Mouse (Mus musculus): Measurements from ENCODE around the gene Gm1043.

Gene Gm1043

GRCm38 (mm10) chr5:37085241-37085640, at the start of gene Gm1043:
Gm1043 (plus strand) TSS chr5:37085370.
- no peak for DNase-seq

DNA sequence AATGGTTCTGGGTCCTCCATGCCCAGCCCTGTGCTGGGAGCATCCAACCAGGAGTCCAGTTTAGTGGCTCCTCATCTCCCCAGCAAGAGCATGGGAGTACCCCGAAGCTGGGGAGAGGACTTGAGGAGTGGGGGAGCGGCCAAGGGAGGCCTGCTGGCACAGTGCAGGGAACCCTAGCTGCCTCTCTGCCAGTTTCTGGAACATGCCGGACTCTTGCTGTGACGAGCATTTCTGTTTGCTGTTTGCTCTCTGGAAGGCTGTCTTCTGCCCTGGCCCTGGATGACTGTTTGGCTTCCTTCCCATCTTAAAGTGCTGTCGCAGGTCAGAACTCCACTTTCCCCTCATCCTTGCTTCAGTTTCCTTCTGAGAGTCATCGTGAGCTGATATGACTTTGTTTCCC, 49.3 kb upstream of the Gm1043 start:
- DNase-seq: no peak

GRCm38 (mm10) chr5:37036884-37037283, 48.3 kb upstream of the Gm1043 start:
- no peak for DNase-seq

- no peak for DNase-seq
These were observed 45.3 kb upstream of the Gm1043 start for GRCm38 (mm10) chr5:37039908-37040307.

GRCm38 (mm10) chr5:37040711-37041110, 44.5 kb upstream of the Gm1043 start:
- no peak for DNase-seq

DNA sequence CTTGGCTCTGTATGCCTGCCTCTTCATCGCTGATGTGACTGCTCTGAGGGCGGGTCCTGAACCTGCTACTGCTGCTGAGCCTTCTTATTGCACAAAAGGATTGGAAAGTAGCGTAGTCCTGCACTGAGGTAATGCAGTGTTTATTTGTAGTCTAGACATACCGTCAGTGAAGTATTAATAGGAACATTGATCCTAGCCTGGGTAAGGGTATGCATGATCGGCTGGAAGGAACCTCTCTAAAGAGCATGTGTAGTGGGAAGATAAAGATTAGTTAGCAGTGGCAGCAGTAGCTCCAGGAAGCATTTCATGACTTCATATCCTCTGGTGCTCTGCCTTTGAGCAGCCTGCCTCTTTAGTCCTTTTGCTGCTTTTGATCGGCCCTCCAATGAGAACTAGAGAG, 43.5 kb upstream of the Gm1043 start:
- DNase-seq: no peak

DNA sequence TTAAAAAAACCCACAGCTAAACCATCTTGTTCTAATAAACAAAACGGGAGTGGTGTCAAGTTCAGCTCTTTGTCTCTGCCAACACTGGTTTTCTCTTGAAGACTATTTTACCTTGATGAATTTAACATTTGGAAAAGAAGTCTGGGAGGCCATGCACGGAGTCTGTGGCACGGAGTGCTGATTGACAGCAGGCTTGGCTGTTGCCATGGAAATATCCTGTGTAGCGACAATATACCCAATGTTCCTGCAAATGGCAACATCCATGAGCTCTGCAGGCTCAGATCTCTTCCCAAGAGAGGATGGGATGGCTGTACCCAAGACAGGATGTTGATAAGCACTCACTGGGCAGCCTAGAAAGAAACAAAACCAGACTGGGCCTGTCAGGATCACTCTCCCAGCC, 42.2 kb upstream of the Gm1043 start:
- DNase-seq: no peak

GRCm38 (mm10) chr5:37044793-37045192, 40.4 kb upstream of the Gm1043 start:
- DNase-seq: no peak

DNA sequence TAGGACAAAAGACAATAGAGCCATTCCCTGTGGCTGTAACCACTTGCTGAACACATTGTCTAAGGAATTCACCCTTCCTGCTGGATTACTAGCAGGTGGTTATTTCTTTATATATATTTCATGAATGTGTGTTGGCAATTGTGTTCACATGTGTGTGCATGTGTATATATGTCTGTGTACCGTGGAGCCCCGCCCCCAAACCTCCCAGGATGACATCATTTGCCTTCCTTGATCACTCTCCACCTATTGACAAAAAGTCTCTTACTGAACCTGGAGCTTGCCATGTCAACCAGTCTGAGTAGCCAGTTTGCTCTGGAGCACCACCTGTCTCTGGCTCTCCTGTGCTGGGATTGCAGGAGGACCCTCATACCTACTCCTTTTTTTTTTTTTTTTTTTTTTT, 39.6 kb upstream of the Gm1043 start:
- no peak for DNase-seq

GRCm38 (mm10) chr5:37046791-37047190, 38.4 kb upstream of the Gm1043 start:
- no peak for DNase-seq

- no peak for DNase-seq
These were observed 37.8 kb upstream of the Gm1043 start for GRCm38 (mm10) chr5:37047206-37047915.

GRCm38 (mm10) chr5:37047992-37048391, 37.2 kb upstream of the Gm1043 start:
- DNase-seq: no peak

DNA sequence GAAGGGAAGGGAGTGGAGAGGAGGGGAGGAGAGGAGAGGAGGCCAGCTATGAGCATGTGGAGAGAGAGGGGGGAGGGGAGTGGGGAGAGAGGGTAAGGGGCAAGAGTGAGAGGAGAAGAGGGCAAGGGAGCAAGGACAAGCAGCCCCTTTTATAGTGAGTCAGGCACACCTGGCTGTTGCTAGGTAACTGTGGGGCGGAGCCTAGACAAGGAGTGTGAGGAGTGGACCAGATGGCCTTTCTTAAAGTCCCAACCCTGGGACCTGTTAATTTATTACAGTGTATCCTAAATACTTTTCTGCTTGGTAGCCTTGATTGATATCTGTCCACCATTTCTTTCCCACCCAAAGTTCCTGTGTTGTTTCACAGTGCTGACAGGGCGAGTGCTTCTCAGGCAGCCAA, 36.1 kb upstream of the Gm1043 start:
- no peak for DNase-seq

DNA sequence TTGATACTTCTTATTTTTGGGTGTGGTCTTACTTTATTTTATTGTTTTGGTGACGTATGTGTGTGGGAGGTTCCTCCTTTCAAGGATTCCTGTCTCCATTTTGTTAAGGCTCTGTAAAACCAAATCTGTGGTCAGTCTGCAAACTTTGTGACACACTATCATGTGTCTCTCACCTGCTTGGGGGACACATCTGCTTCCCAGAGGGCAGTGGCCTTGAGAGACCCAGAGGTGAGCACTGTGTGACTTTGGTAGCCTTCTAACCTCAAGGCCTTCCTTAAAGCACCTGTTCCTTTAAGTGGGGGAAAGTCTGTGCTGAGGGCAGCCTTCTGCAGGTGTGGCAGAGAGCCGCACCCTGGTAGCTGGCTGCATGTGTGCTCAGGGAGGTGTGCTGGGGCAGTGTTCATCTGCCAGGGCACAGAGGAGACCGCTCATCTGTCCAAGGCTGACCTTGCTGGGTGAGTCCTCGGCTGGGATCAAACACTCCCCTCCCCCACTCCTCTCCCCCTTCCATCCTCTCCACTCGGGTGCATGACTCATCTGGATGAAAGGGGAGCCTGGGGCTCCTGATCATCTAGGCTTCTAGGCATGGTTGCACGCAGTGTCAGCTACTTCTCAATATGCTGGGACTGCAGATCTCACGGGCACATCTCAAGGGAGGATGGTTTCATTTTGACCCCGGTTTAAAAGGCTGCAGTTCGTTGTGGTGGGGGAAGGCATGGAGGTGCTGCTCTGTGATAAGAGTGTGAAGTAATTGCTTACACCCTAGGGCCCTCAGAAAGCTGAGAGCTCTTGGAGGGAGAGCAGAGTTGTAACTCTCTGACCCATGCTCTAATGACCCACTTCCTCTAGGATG, 34.4 kb upstream of the Gm1043 start:
- no peak for DNase-seq

DNA sequence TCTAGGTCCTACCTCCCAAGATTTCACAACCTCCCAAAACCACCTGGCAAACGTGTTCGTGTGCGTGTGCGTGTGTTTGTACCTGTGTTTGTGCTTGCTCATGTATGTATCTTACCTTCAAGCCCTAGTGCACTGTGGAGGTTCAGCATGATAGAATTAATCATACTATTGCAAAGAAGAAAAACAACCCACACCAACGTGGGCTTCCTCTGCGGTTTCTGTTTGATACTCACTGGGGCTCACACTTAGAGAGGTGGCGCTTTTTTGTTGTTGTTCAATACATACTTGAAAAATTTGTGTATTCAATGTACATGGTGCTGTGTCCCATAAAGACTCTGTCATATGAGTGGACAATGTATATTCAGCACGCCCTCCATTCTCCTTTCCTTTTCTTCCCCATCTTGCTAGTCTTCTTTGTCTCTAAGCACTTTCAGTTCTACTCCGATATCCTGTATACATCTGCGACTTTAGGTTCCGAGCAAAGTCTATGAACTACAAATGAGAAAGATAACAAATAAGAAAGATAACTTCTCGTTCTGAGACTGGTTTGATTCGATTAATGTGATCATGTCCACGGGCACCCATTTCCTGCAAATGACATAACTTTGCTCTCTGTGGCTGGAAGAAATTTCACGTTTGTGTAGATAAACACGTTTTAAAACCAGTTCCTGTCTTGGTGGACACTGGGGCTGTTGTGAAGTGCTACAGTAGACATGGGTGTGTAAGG, 33.6 kb upstream of the Gm1043 start:
- no peak for DNase-seq

- no peak for DNase-seq
These were observed 32.3 kb upstream of the Gm1043 start for GRCm38 (mm10) chr5:37052846-37053245.

DNA sequence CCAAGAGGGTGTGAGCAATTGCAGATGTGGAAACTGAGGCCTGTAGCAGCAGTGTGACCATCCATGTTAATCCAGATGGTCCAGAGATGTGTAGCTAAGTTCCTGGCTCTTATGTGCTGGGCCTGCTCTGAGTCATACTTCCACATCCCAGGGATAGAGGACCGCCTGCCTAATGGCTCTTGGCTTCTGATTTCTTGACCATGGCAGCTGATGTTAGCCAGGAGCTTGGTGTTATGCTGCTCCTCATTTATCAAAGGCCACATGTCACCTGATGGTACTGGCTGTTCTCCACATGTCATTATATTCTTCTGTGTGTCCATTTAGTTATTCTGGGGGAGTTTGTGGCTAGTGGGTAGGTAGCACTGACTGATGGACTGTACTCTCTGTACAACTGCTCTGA, 29.4 kb upstream of the Gm1043 start:
- no peak for DNase-seq

- DNase-seq: no peak
These were observed 28.7 kb upstream of the Gm1043 start for GRCm38 (mm10) chr5:37056471-37056870.

DNA sequence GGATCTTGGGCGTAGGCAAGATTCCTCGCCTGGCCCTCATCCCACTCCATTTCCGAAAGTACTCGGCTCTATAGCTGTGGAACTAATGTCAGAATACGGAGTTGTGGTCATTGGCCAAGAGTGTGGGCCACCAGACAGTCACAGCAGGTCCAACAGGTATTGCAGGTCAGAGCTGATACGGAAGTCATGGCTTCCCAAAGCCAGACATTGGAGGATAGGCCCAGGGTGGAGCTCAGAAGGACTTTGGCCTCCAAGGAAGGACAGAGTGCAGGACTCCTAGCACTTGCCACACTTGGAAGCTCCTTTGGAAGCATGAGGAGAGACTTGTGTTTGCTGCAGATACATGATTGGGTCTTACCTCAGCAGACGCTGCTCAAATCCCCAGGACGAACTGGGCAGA, 23.6 kb upstream of the Gm1043 start:
- DNase-seq: no peak

GRCm38 (mm10) chr5:37064454-37065449, 20.4 kb upstream of the Gm1043 start:
- DNase-seq: peak; percentile 13 to 19

DNA sequence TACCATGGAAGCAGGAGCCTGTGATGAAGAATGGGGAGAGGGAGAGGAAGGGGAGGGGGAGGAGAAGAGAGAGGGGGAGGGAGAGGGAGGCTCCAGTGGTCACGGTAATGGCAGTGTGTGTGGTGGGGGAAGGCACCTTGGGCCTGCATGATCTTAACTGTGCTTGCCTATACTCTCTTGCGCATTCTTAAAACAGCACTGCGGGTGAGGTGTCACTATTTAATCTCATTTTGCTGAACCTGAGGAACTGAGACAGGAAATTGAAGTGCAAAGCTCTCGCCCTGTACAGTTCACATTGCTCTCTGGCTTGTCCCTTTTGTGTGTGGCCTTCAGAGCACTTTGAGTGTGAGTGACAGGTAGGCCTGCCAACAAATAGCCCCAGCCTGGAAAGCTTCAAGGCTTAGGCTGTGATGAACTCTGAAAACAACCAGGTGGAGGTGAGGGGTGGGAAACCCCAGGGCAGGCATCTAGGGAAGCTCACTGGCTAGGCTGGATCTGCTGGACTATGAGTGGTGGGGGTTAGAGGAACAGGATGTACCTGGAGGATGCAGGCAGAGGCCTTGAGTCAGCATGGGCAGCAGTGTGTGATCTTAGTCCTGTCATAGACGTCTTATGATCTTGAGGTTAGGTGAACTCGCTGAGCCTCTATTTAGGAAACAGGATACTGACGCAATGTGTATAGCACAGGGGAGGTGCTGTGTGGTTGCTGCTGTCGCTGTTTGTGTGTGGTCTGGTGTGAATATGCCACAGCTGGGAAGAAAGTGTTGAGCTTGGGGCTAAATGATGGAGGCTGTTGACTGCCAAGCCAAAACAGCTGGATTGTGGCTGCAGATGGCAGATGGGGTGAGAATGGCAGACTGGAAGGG, 18.2 kb upstream of the Gm1043 start:
- DNase-seq: no peak

Measured in kidney, adult 8-10 months (tissue).